Mouse (Mus musculus): ENCODE results near the gene Lrrc28.

- no peak for TF ChIP-seq TAL1 (IDR thresholded peaks at IDR 0.05; ENCODE audit: low read length)
- TF ChIP-seq GATA1 (IDR thresholded peaks at IDR 0.05; ENCODE audit: low read length), result no peak
Measured at GRCm38 (mm10) chr7:67672650-67673049, 27.6 kb upstream of the Lrrc28 start.

Measured in erythroblast, embryonic 14.5 days (primary cell).